Mouse (Mus musculus): Measurements from ENCODE around the gene Svs2. TPM values are rescaled to one million over a fixed set of nuclear protein-coding genes. Genes with fewer than 3 reads are reported as not detected.
"Not testable (repeated sequence)": the region's sequence is repeated elsewhere in the genome, so short reads cannot be mapped to it uniquely, and the experiment has no call there.

Svs2 gene
- not detected in 2 replicates for polyA plus RNA-seq (2015; fragmentation: Nextera tagmentation; extraction: Ambion mirVana)

GRCm38 (mm10) chr2:164238366-164238765 is at the start of gene Svs2:
Gene Svs2, minus strand, starts transcription at chr2:164238466.
- no peak within 1 kb of the TSS for H3K4me3 ChIP-seq
- H3K9me3 ChIP-seq: no peaks in the 10 kb centered on the region
- no peak within 1 kb of the TSS for H3K4me2 ChIP-seq
- no peaks in the 10 kb centered on the region for H3K4me1 ChIP-seq
- H3K36me3 ChIP-seq: no peaks in the 10 kb centered on the region
- no peaks in the 10 kb centered on the region for H3K27me3 ChIP-seq
- no peak within 1 kb of the TSS for H3K27ac ChIP-seq
- H3K9ac ChIP-seq: no peak within 1 kb of the TSS
- ATAC-seq (ENCODE audit: borderline replicate concordance, extremely low read depth, low FRiP score, low TSS enrichment): no peak
- WGBS: 71% methylated on average over 3 of the region's 3 CpGs

GRCm38 (mm10) chr2:164278359-164278758 is 40.1 kb upstream of the Svs2 start, which contains the start of gene Svs4:
Gene Svs4, minus strand, starts transcription at chr2:164278459.
- Histone ChIP-seq H3K4me3 (no peak within 1 kb of the TSS), H3K27ac (no peak within 1 kb of the TSS), H3K4me1 (no peaks in the 10 kb centered on the region), H3K4me2 (no peak within 1 kb of the TSS), H3K9me3 (no peaks in the 10 kb centered on the region), H3K9ac (no peak within 1 kb of the TSS), H3K27me3 (no peaks in the 10 kb centered on the region), H3K36me3 (no peaks in the 10 kb centered on the region)
- 88% methylated on average over 4 of the region's 4 CpGs for WGBS
- no peak for ATAC-seq (ENCODE audit: borderline replicate concordance, extremely low read depth, low FRiP score, low TSS enrichment)

GRCm38 (mm10) chr2:164256540-164256939 is 18.3 kb upstream of the Svs2 start, which contains the start of gene Svs3b:
Gene Svs3b, minus strand, starts transcription at chr2:164256640.
- not testable (repeated sequence) for H3K4me2 ChIP-seq; H3K9me3 ChIP-seq; H3K36me3 ChIP-seq; H3K27ac ChIP-seq; H3K4me3 ChIP-seq; H3K9ac ChIP-seq; ATAC-seq (ENCODE audit: borderline replicate concordance, extremely low read depth, low FRiP score, low TSS enrichment); H3K4me1 ChIP-seq; H3K27me3 ChIP-seq
- 84% methylated on average over 1 of the region's 1 CpGs for WGBS

- no peak overlapping the region for H3K4me3 ChIP-seq
- ATAC-seq (ENCODE audit: borderline replicate concordance, extremely low read depth, low FRiP score, low TSS enrichment): no peak
- H3K9me3 ChIP-seq: no peaks in the 10 kb centered on the region
- no peak overlapping the region for H3K27ac ChIP-seq
- H3K27me3 ChIP-seq: no peaks in the 10 kb centered on the region
- WGBS: 76% methylated on average over 8 of the region's 8 CpGs
- no peaks in the 10 kb centered on the region for H3K36me3 ChIP-seq
- H3K4me1 ChIP-seq: no peaks in the 10 kb centered on the region
- no peak overlapping the region for H3K9ac ChIP-seq
- no peak overlapping the region for H3K4me2 ChIP-seq
These were observed 5.6 kb downstream of the Svs2 start for GRCm38 (mm10) chr2:164232671-164233070.

GRCm38 (mm10) chr2:164228361-164229070 is 9.8 kb downstream of the Svs2 start:
- no peaks in the 10 kb centered on the region for H3K27me3 ChIP-seq
- H3K4me2 ChIP-seq: no peak overlapping the region
- no peak overlapping the region for H3K27ac ChIP-seq
- H3K9ac ChIP-seq: no peak overlapping the region
- 78% methylated on average over 8 of the region's 8 CpGs for WGBS
- no peaks in the 10 kb centered on the region for H3K36me3 ChIP-seq
- no peaks in the 10 kb centered on the region for H3K4me1 ChIP-seq
- no peak overlapping the region for H3K4me3 ChIP-seq
- no peak for ATAC-seq (ENCODE audit: borderline replicate concordance, extremely low read depth, low FRiP score, low TSS enrichment)
- H3K9me3 ChIP-seq: no peaks in the 10 kb centered on the region

GRCm38 (mm10) chr2:164221522-164221921 is 16.7 kb downstream of the Svs2 start, which contains the start of gene Wfdc15b:
Gene Wfdc15b, minus strand, starts transcription at chr2:164221660.
- Histone ChIP-seq H3K27ac (no peak within 1 kb of the TSS), H3K4me2 (no peak within 1 kb of the TSS), H3K4me3 (no peak within 1 kb of the TSS), H3K27me3 (no peaks in the 10 kb centered on the region), H3K9me3 (no peaks in the 10 kb centered on the region), H3K36me3 (no peaks in the 10 kb centered on the region), H3K9ac (no peak within 1 kb of the TSS), H3K4me1 (no peaks in the 10 kb centered on the region)
- no peak for ATAC-seq (ENCODE audit: borderline replicate concordance, extremely low read depth, low FRiP score, low TSS enrichment)
- WGBS: 34% methylated on average over 11 of the region's 11 CpGs

GRCm38 (mm10) chr2:164219295-164219694 is 19.0 kb downstream of the Svs2 start:
- WGBS: 79% methylated on average over 9 of the region's 9 CpGs
- Histone ChIP-seq H3K9me3 (no peaks in the 10 kb centered on the region), H3K4me3 (no peak overlapping the region), H3K9ac (no peak overlapping the region), H3K27me3 (no peaks in the 10 kb centered on the region), H3K36me3 (no peaks in the 10 kb centered on the region), H3K27ac (no peak overlapping the region), H3K4me2 (no peak overlapping the region), H3K4me1 (no peaks in the 10 kb centered on the region)
- ATAC-seq (ENCODE audit: borderline replicate concordance, extremely low read depth, low FRiP score, low TSS enrichment): no peak

GRCm38 (mm10) chr2:164212711-164213110 is 25.6 kb downstream of the Svs2 start:
- H3K9me3 ChIP-seq: no peaks in the 10 kb centered on the region
- H3K9ac ChIP-seq: no peak overlapping the region
- ATAC-seq (ENCODE audit: borderline replicate concordance, extremely low read depth, low FRiP score, low TSS enrichment): no peak
- no peak overlapping the region for H3K4me2 ChIP-seq
- H3K4me1 ChIP-seq: no peaks in the 10 kb centered on the region
- H3K36me3 ChIP-seq: no peaks in the 10 kb centered on the region
- no peak overlapping the region for H3K27ac ChIP-seq
- no peak overlapping the region for H3K4me3 ChIP-seq
- H3K27me3 ChIP-seq: no peaks in the 10 kb centered on the region
- WGBS: 75% methylated on average over 5 of the region's 5 CpGs

GRCm38 (mm10) chr2:164210892-164211291 is 27.4 kb downstream of the Svs2 start:
- no peak for ATAC-seq (ENCODE audit: borderline replicate concordance, extremely low read depth, low FRiP score, low TSS enrichment)
- 81% methylated on average over 4 of the region's 4 CpGs for WGBS
- H3K4me2 ChIP-seq: no peak overlapping the region

GRCm38 (mm10) chr2:164206676-164207075 is 31.6 kb downstream of the Svs2 start:
- Histone ChIP-seq H3K27ac (no peak overlapping the region), H3K27me3 (no peaks in the 10 kb centered on the region), H3K4me3 (no peak overlapping the region), H3K4me1 (no peaks in the 10 kb centered on the region), H3K9ac (no peak overlapping the region), H3K36me3 (no peaks in the 10 kb centered on the region), H3K4me2 (no peak overlapping the region), H3K9me3 (no peaks in the 10 kb centered on the region)
- ATAC-seq (ENCODE audit: borderline replicate concordance, extremely low read depth, low FRiP score, low TSS enrichment): no peak
- 51% methylated on average over 4 of the region's 4 CpGs for WGBS

More at GRCm38 (mm10) chr2:164210892-164211291, 27.4 kb downstream of the Svs2 start:
- Histone ChIP-seq H3K27me3 (no peaks in the 10 kb centered on the region), H3K9ac (no peak overlapping the region), H3K36me3 (no peaks in the 10 kb centered on the region), H3K27ac (no peak overlapping the region), H3K4me3 (no peak overlapping the region), H3K9me3 (no peaks in the 10 kb centered on the region), H3K4me1 (no peaks in the 10 kb centered on the region)

- WGBS: 86% methylated on average over 10 of the region's 10 CpGs
- not testable (repeated sequence) for H3K9ac ChIP-seq
These were observed 32.3 kb downstream of the Svs2 start for GRCm38 (mm10) chr2:164206011-164206410.

GRCm38 (mm10) chr2:164199626-164200327 is 38.5 kb downstream of the Svs2 start, which contains the start of gene Wfdc15a:
Gene Wfdc15a, minus strand, starts transcription at chr2:164200130.
- Histone ChIP-seq H3K27me3 (no peaks in the 10 kb centered on the region), H3K36me3 (no peaks in the 10 kb centered on the region), H3K27ac (no peak within 1 kb of the TSS), H3K4me2 (no peak within 1 kb of the TSS), H3K4me3 (no peak within 1 kb of the TSS), H3K4me1 (no peaks in the 10 kb centered on the region), H3K9ac (no peak within 1 kb of the TSS), H3K9me3 (no peaks in the 10 kb centered on the region)
- no peak for ATAC-seq (ENCODE audit: borderline replicate concordance, extremely low read depth, low FRiP score, low TSS enrichment)
- WGBS: 77% methylated on average over 20 of the region's 20 CpGs

More at GRCm38 (mm10) chr2:164206011-164206410, 32.3 kb downstream of the Svs2 start:
- not testable (repeated sequence) for H3K9me3 ChIP-seq; H3K27me3 ChIP-seq; H3K27ac ChIP-seq; H3K4me2 ChIP-seq; H3K36me3 ChIP-seq; H3K4me3 ChIP-seq; H3K4me1 ChIP-seq; ATAC-seq (ENCODE audit: borderline replicate concordance, extremely low read depth, low FRiP score, low TSS enrichment)
